Mouse (Mus musculus) heart, adult 2 months (tissue): ENCODE measurements around the gene Trdmt1. TPM values are rescaled to one million over a fixed set of nuclear protein-coding genes. Genes with fewer than 3 reads are reported as not detected.
A peak's percentile ranks its signal among the peaks of the same experiment; 100 is the strongest.

ENCODE experiments used
- DNase-seq, 2 experiments: peaks; one replicate each; pipeline ENCODE4 v3.0.0; 2021
- H3K27ac ChIP-seq: fragments of 200-600 bp; 2 replicates; pipeline ENCODE4 v1.8.1; 2022
- H3K27me3 ChIP-seq: fragments of 200-500 bp; 2 replicates; pipeline ENCODE4 v1.6.1; 2012; ENCODE audit warnings: mild to moderate bottlenecking, low read length, inconsistent platforms, mixed read lengths; ENCODE audit not compliant: control insufficient read depth, insufficient read depth
- H3K36me3 ChIP-seq: fragments of 200-500 bp; 2 replicates; pipeline ENCODE4 v1.6.1; 2012; ENCODE audit warnings: low read length, inconsistent platforms; ENCODE audit not compliant: control insufficient read depth, insufficient read depth
- H3K4me1 ChIP-seq: fragments of 200-500 bp; 2 replicates; pipeline ENCODE4 v1.6.1; 2011; ENCODE audit warnings: low read length; ENCODE audit not compliant: control insufficient read depth, insufficient read depth
- H3K4me3 ChIP-seq: fragments of 200-600 bp; 2 replicates; pipeline ENCODE4 v1.8.1; 2022
- H3K79me2 ChIP-seq: fragments of 200-500 bp; replicated peaks from 2 replicates; pipeline ENCODE4 v1.6.1; 2012; ENCODE audit warnings: mild to moderate bottlenecking, inconsistent platforms, low read length, moderate library complexity, mixed read lengths; ENCODE audit not compliant: control insufficient read depth, insufficient read depth
- H3K9ac ChIP-seq: fragments of 200-500 bp; 2 replicates; pipeline ENCODE4 v1.6.1; 2012; ENCODE audit warnings: low read depth, mild to moderate bottlenecking, control low read depth, inconsistent platforms, low read length, mixed read lengths
- CTCF ChIP-seq: fragments of 200-600 bp; IDR thresholded peaks from 2 replicates; pipeline ENCODE4 v1.8.1; 2022; ENCODE audit warnings: antibody characterized with exemption, mild to moderate bottlenecking, moderate library complexity
- EP300 ChIP-seq: fragments of 200-500 bp; IDR thresholded peaks from 2 replicates; pipeline ENCODE4 v1.6.1; 2011; ENCODE audit warnings: low read depth, low read length, control low read depth; ENCODE audit not compliant: insufficient read depth
- POLR2A ChIP-seq: fragments of 200-500 bp; IDR thresholded peaks from 2 replicates; pipeline ENCODE4 v1.6.1; 2011; ENCODE audit warnings: mild to moderate bottlenecking, low read depth, low read length, control low read depth; ENCODE audit not compliant: insufficient read depth
- WGBS: fragments of 180-500 bp; shearing (Covaris S2); methylation state at CpG from one replicate; pipeline ENCODE4 v1.1.7; 2018; 5-methylcytosine and 5-hydroxymethylcytosine counted together
- intact Hi-C: fragments of 180-260 bp; cut with DNase I; formaldehyde crosslinking; loops from one replicate; pipeline ENCODE4 v1.15.1; 2025
- polyA plus RNA-seq: library from polyadenylated mRNA; depleted of rRNA; stranded (reverse); fragments of >200 nt; gene quantifications from 2 replicates; pipeline ENCODE4 v1.2.3, GENCODE M21; 2012
- total RNA-seq, 2 experiments: library from RNA; stranded (reverse); gene quantifications; 2 replicates each; pipeline ENCODE4 v1.2.3; 2021

Gene Trdmt1
- total and polyA plus RNA-seq, 3 experiments: 3.3 to 7.0 (median 5.2) TPM

DNA sequence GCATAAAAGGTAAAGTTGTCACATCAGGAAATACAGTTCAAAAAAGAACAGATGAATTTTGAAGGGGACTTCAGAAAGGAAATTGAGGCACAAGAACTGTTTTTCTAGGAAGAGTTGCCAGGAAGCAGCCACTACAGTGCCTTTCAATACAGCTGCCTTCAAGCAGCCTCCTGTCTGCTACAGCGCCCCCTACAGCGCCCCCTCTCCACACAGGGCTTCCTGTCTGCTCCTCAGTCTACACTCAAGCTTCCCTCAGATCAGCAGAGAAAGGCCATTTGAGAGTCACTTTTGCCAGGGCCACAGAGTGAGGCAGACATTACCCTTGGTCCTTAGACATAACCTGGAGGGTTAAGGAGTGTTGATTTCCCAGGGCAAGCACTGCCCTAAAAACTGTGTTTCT, 6.7 kb downstream of the Trdmt1 start:
- WGBS: 30% methylated on average over 2 of the region's 2 CpGs
- Histone ChIP-seq H3K27ac (no peak overlapping the region), H3K4me1 (no peaks in the 10 kb centered on the region; the same call in 1 of the 2 replicates), H3K4me3 (no peak overlapping the region), H3K36me3 (no peaks in the 10 kb centered on the region), H3K9ac (no peak overlapping the region), H3K79me2 (peaks cover 6% of the 10 kb centered on the region), H3K27me3 (no peaks in the 10 kb centered on the region)
- DNase-seq: no peak
- intact Hi-C loops: no loop called here
- TF ChIP-seq CTCF (peak; percentile 40), POLR2A (no peak)

DNA sequence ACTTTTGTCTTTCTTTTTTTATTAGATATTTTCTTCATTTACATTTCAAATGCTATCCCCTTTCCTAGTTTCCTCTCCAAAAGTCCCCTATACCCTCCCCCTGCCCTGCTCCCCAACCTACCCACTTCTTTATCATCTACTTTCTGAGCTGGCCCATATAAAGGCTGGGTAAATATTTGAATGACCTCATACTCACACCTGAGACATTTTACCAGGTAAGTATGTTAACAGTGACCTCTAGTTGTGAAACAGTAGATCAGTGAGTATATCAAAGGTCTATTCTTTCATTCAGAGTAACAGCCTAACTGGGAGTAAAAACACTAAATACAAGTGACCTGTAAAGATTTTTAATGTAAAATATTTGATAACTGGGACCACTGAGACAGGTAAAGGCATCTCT, 7.7 kb downstream of the Trdmt1 start:
- DNase-seq: no peak
- Histone ChIP-seq H3K4me3 (no peak overlapping the region), H3K4me1 (no peaks in the 10 kb centered on the region; the same call in 1 of the 2 replicates), H3K9ac (no peak overlapping the region), H3K27ac (no peak overlapping the region), H3K79me2 (peaks cover 6% of the 10 kb centered on the region), H3K36me3 (no peaks in the 10 kb centered on the region), H3K27me3 (no peaks in the 10 kb centered on the region)
- intact Hi-C loops: no loop called here
- peak; percentile 40 for TF ChIP-seq CTCF
- no peak for TF ChIP-seq POLR2A
- no peak for TF ChIP-seq EP300

DNA sequence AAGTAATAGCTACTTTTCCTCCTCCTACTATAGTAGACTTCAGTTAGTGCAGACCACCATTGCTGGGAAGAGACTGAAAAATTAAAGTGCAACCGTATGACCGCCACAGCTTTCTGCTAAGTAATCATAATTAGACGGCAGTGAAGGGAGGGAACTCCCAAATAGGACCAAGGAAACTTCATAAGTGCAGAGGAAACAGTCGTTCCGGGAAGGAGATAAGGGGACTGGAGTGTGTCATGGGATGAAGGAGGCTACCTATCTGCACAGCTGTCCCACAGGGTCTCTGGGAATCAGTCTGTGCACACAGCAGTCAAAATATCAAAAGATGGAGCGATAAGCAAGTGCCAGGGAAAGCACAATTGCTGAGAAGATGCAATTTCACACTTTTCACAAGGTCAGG, 13.8 kb downstream of the Trdmt1 start:
- TF ChIP-seq CTCF (no peak), POLR2A (no peak), EP300 (no peak)
- H3K9ac ChIP-seq: no peak overlapping the region
- peaks cover 3% of the 10 kb centered on the region for H3K4me1 ChIP-seq
- WGBS: 41% methylated on average over 6 of the region's 6 CpGs
- H3K27ac ChIP-seq: no peak overlapping the region
- H3K4me3 ChIP-seq: no peak overlapping the region
- intact Hi-C loops: no loop called here
- no peaks in the 10 kb centered on the region for H3K27me3 ChIP-seq
- peaks cover 1% of the 10 kb centered on the region; the same call in 1 of the 2 replicates for H3K79me2 ChIP-seq
- peaks cover 3% of the 10 kb centered on the region for H3K36me3 ChIP-seq
- DNase-seq: no peak

DNA sequence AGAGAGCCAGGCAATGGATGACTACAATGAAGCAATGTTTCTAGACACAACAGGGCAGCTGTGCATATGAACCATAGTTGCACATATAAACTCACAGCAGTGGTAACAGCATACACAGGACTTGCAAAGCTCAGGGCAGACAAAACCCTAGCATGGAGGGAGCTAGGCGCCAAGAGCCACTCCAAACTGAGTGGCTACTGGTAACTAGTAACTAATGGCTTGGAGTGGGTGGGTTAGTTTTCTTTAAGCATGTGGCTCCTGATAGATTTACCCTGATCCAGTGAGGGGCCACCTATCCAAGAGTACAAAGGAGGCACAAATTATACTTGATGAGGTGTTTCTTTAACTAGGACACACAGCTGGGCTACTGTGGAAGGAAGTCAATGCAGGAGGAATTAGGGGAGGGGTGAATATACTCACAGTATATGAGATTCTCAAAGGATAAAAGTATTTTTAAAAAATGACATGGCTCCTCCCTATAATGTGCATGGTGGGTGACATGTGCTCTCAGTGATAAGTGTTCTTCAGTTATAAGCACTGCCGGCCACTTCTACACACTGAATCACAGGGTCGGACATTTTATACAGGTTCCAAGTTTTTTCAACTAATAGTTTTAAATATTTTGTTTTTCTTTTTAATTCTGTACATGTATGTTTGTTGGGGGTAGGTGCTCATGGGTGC, 15.1 kb downstream of the Trdmt1 start:
- peaks cover 3% of the 10 kb centered on the region for H3K4me1 ChIP-seq
- no peak overlapping the region for H3K4me3 ChIP-seq
- H3K79me2 ChIP-seq: peaks cover 1% of the 10 kb centered on the region; the same call in 1 of the 2 replicates
- WGBS: 95% methylated on average over 3 of the region's 3 CpGs
- no peaks in the 10 kb centered on the region for H3K27me3 ChIP-seq
- H3K27ac ChIP-seq: no peak overlapping the region
- TF ChIP-seq POLR2A: no peak
- no peak for TF ChIP-seq CTCF
- no peak for TF ChIP-seq EP300
- no peak for DNase-seq
- intact Hi-C loops: loop anchor here (10.0 kb wide), 1 partner anchor 45 kb away; the partner anchor contains the start of gene Vim
- peaks cover 3% of the 10 kb centered on the region for H3K36me3 ChIP-seq
- H3K9ac ChIP-seq: no peak overlapping the region

DNA sequence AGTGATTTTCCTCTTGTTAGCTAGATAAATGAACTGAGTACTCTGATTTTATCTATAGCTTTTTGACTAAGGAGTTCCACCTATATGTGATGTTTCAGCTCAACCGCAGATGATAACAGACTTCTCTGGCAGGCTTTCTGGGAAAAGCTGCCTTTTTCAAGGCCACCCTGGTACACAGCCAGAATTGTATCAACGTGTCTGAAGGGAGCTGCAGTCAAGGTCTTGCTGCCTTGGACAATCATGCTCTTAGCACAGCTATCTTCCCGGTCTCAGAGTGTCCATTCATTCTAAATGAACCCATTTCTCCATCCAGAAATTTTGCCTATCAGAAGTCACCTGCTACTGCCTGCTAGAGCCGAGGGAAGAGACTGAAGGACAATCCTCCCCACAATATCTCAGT, 16.9 kb downstream of the Trdmt1 start:
- DNase-seq: no peak
- intact Hi-C loops: loop anchor here (10.0 kb wide), 1 partner anchor 47 kb away; the partner anchor contains the start of gene Vim
- no peak overlapping the region for H3K27ac ChIP-seq
- no peak overlapping the region for H3K9ac ChIP-seq
- peaks cover 3% of the 10 kb centered on the region for H3K4me1 ChIP-seq
- TF ChIP-seq EP300 (no peak), CTCF (no peak), POLR2A (no peak)
- H3K79me2 ChIP-seq: no peaks in the 10 kb centered on the region
- no peaks in the 10 kb centered on the region for H3K27me3 ChIP-seq
- H3K36me3 ChIP-seq: peaks cover 3% of the 10 kb centered on the region
- WGBS: 31% methylated on average over 4 of the region's 4 CpGs
- no peak overlapping the region for H3K4me3 ChIP-seq

DNA sequence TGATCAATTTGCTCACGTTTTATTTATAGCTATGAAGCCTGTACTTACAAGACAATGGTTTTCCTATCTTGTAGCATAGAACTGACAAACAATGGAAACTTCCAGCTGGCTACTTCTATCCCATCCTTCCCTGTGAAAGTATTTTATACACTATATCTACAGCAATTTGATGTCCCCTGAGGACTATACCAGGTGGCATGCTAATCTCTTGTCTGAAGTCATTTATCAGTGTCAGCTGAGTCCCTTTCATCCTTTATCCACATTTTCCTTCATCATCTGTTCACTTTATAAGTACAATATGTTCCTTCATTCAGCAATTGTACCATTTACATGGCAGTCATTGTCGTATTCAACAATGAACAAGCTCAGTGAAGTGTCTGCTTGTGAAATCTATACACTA, 17.3 kb downstream of the Trdmt1 start:
- DNase-seq: no peak
- intact Hi-C loops: loop anchor here (10.0 kb wide), 1 partner anchor 48 kb away; the partner anchor contains the start of gene Vim
- TF ChIP-seq EP300: no peak
- TF ChIP-seq CTCF: no peak
- no peak for TF ChIP-seq POLR2A
- Histone ChIP-seq H3K4me1 (peaks cover 3% of the 10 kb centered on the region), H3K27ac (no peak overlapping the region; the same call in 1 of the 2 replicates), H3K4me3 (no peak overlapping the region), H3K27me3 (no peaks in the 10 kb centered on the region), H3K9ac (no peak overlapping the region), H3K79me2 (no peaks in the 10 kb centered on the region), H3K36me3 (peaks cover 3% of the 10 kb centered on the region)
- 37% methylated on average over 2 of the region's 2 CpGs for WGBS
